Mouse (Mus musculus): Measurements from ENCODE around the gene Arhgap4.
A peak's percentile ranks its signal among the peaks of the same experiment; 100 is the strongest.

GRCm38 (mm10) chrX:73914827-73915703, 6.6 kb downstream of the Arhgap4 start:
- peak; percentile 78 for TF ChIP-seq POLR2A (IDR thresholded peaks at IDR 0.05; ENCODE audit: insufficient read depth, low read depth, low read length)
- peak; percentile 58 for TF ChIP-seq CTCF (IDR thresholded peaks at IDR 0.05)
